Mouse (Mus musculus) MEL (cell line): ENCODE data around the gene Slc35g3.

Source experiments
- CTCF ChIP-seq, 3 experiments: IDR thresholded peaks in 2 of 3; conservative IDR thresholded peaks in 1 of 3; 2 replicates each; pipeline ENCODE4 v1.5.1; 2011 to 2012; ENCODE audit warnings: low read length in 3 of 3, low read depth in 2 of 3, mild to moderate bottlenecking in 2 of 3, improper control_type of control experiment in 1 of 3, inconsistent platforms in 1 of 3, mixed read lengths in 1 of 3, moderate library complexity in 1 of 3; ENCODE audit not compliant: control insufficient read depth in 1 of 3, insufficient read depth in 1 of 3, poor library complexity in 1 of 3, severe bottlenecking in 1 of 3
- EP300 ChIP-seq, 2 experiments: IDR thresholded peaks; 2 replicates each; pipeline ENCODE4 v1.6.1; 2011; ENCODE audit warnings: improper control_type of control experiment in 2 of 2, low read length in 2 of 2, low read depth in 1 of 2, mild to moderate bottlenecking in 1 of 2
- KAT2A ChIP-seq: conservative IDR thresholded peaks from 2 replicates; pipeline ENCODE4 v1.6.1; 2012; ENCODE audit warnings: low read depth, low read length, improper control_type of control experiment, inconsistent platforms
- MAX ChIP-seq: IDR thresholded peaks from 2 replicates; pipeline ENCODE4 v1.6.1; 2011; ENCODE audit warnings: low read length, improper control_type of control experiment
- MYC ChIP-seq: IDR thresholded peaks from 2 replicates; pipeline ENCODE4 v1.6.1; 2011; ENCODE audit warnings: low read depth, mild to moderate bottlenecking, low read length, improper control_type of control experiment, moderate library complexity
- POLR2A ChIP-seq, 2 experiments: IDR thresholded peaks; 2 replicates each; pipeline ENCODE4 v1.6.1; 2011 to 2012; ENCODE audit warnings: low read length in 2 of 2, mild to moderate bottlenecking in 2 of 2, control low read depth in 1 of 2, improper control_type of control experiment in 1 of 2, low read depth in 1 of 2, moderate library complexity in 1 of 2; ENCODE audit not compliant: control insufficient read depth in 1 of 2, insufficient read depth in 1 of 2, poor library complexity in 1 of 2
- SIN3A ChIP-seq: IDR thresholded peaks from 2 replicates; pipeline ENCODE4 v1.6.1; 2012; ENCODE audit warnings: low read length, improper control_type of control experiment, inconsistent platforms
- TAL1 ChIP-seq: IDR thresholded peaks from 2 replicates; pipeline ENCODE4 v1.6.1; 2012; ENCODE audit warnings: mild to moderate bottlenecking, inconsistent platforms, low read length, moderate library complexity, mixed read lengths
- TBP ChIP-seq: IDR thresholded peaks from 2 replicates; pipeline ENCODE4 v1.8.0; 2011; ENCODE audit warnings: low read depth, low read length, improper control_type of control experiment
- USF1 ChIP-seq: IDR thresholded peaks from 2 replicates; pipeline ENCODE4 v1.6.1; 2014; ENCODE audit warnings: low read depth, mild to moderate bottlenecking, inconsistent platforms, low read length, improper control_type of control experiment, moderate library complexity

GRCm38 (mm10) chr11:69758971-69759721, 2.6 kb downstream of the Slc35g3 start:
- no peak for TF ChIP-seq CTCF (IDR thresholded peaks at IDR 0.05 in 2 of 3, conservative IDR thresholded peaks at IDR 0.05 in 1 of 3; ENCODE audit: control insufficient read depth in 1 of 3, insufficient read depth in 1 of 3, low read depth in 2 of 3, low read length in 3 of 3, poor library complexity in 1 of 3, severe bottlenecking in 1 of 3)
- TF ChIP-seq SIN3A: peak; percentile 72
- TF ChIP-seq KAT2A: no peak
- 0 out of 2 replicates have a peak, but pooled peaks have one; percentile 7 for TF ChIP-seq TAL1
- peak; percentile 83 for TF ChIP-seq TBP
- 0 out of 2 replicates have a peak, but pooled peaks have one; percentile 5 for TF ChIP-seq USF1
- peak in 1 of 2 experiments; percentile 61; a peak in 3 of 4 replicates for TF ChIP-seq EP300 (IDR thresholded peaks at IDR 0.05; ENCODE audit: low read depth in 1 of 2, low read length in 2 of 2)
- peak; percentile 67; the same call in 1 of the 2 replicates for TF ChIP-seq MAX
- peak; percentile 53 to 81; a peak in 3 of 4 replicates for TF ChIP-seq POLR2A (IDR thresholded peaks at IDR 0.05; ENCODE audit: control insufficient read depth in 1 of 2, insufficient read depth in 1 of 2, low read depth in 1 of 2, low read length in 2 of 2, poor library complexity in 1 of 2)
- TF ChIP-seq MYC: peak; percentile 65; the same call in 1 of the 2 replicates
